In genomic region chr6:113681271-113681670, GRCm38 (mm10) we compare ENCODE assay signal across 8 mouse cellular contexts. TPM values are rescaled to one million over a fixed set of nuclear protein-coding genes. Genes with fewer than 3 reads are reported as not detected.
DNase-seq lines count a peak whose midpoint lies in the region; ATAC-seq lines count a peak whose summit lies in the region.

No protein-coding gene starts in this region.

- H3K4me2 ChIP-seq in hindbrain, embryonic 13.5 days, result no peak overlapping the region
- H3K4me2 ChIP-seq in intestine, embryonic 15.5 days (replicated peaks), result no peak overlapping the region
- H3K4me2 ChIP-seq in midbrain, embryonic 14.5 days (ENCODE audit: low read length), result no peak overlapping the region

- peak; percentile 77 for DNase-seq in hindbrain, embryonic 10.5 days (ENCODE audit: low spot score)
- DNase-seq in cerebellum, adult 9-11 months, result peak; percentile 59
- DNase-seq in gastrocnemius, adult 8-10 months (ENCODE audit: low spot score in 2 of 2), result peak; percentile 72 to 76
- DNase-seq in left cerebral cortex, postnatal 14 days (ENCODE audit: low spot score in 2 of 2), result peak; percentile 79 to 83
- DNase-seq in midbrain, embryonic 14.5 days, result peak; percentile 77
- DNase-seq in spleen, postnatal 4 days (ENCODE audit: low spot score in 2 of 2), result peak; percentile 89 to 97

- no peak overlapping the region for H3K9ac ChIP-seq in hindbrain, embryonic 13.5 days
- no peak overlapping the region for H3K9ac ChIP-seq in intestine, embryonic 15.5 days
- H3K9ac ChIP-seq in midbrain, embryonic 14.5 days (replicated peaks; ENCODE audit: low read length), result no peak overlapping the region

- H3K9me3 ChIP-seq in hindbrain, embryonic 10.5 days, result no peaks in the 10 kb centered on the region
- H3K9me3 ChIP-seq in hindbrain, embryonic 13.5 days, result no peaks in the 10 kb centered on the region
- H3K9me3 ChIP-seq in intestine, embryonic 15.5 days, result no peaks in the 10 kb centered on the region
- H3K9me3 ChIP-seq in midbrain, embryonic 14.5 days (ENCODE audit: control insufficient read depth, low read length), result no peaks in the 10 kb centered on the region

- H3K4me1 ChIP-seq in hindbrain, embryonic 10.5 days (replicated peaks), result no peaks in the 10 kb centered on the region
- H3K4me1 ChIP-seq in hindbrain, embryonic 13.5 days (replicated peaks), result no peaks in the 10 kb centered on the region
- H3K4me1 ChIP-seq in intestine, embryonic 15.5 days (replicated peaks), result no peaks in the 10 kb centered on the region
- no peaks in the 10 kb centered on the region for H3K4me1 ChIP-seq in midbrain, embryonic 14.5 days (ENCODE audit: control insufficient read depth, insufficient read depth, low read length)

- intact Hi-C loops in left cerebral cortex, postnatal 14 days (cut with DNase I), result loop anchor here (2.0 kb wide), 1 partner anchor 42 kb away; the partner anchor contains the start of gene Irak2

- no peaks in the 10 kb centered on the region for H3K36me3 ChIP-seq in hindbrain, embryonic 10.5 days
- H3K36me3 ChIP-seq in hindbrain, embryonic 13.5 days, result no peaks in the 10 kb centered on the region
- H3K36me3 ChIP-seq in intestine, embryonic 15.5 days, result no peaks in the 10 kb centered on the region
- no peaks in the 10 kb centered on the region for H3K36me3 ChIP-seq in midbrain, embryonic 14.5 days (ENCODE audit: control insufficient read depth, insufficient read depth, low read length)

- 15% methylated on average over 4 of the region's 4 CpGs for WGBS in hindbrain, embryonic 10.5 days
- WGBS in hindbrain, embryonic 13.5 days, result 18% methylated on average over 4 of the region's 4 CpGs
- WGBS in intestine, embryonic 15.5 days, result 17% methylated on average over 4 of the region's 4 CpGs
- WGBS in midbrain, embryonic 14.5 days, result 19% methylated on average over 4 of the region's 4 CpGs

- ATAC-seq in hindbrain, embryonic 13.5 days (ENCODE audit: low FRiP score), result no peak
- peak; percentile 77 for ATAC-seq in intestine, embryonic 15.5 days
- no peak for ATAC-seq in midbrain, embryonic 14.5 days (ENCODE audit: low FRiP score, low TSS enrichment)

- H3K4me3 ChIP-seq in hindbrain, embryonic 10.5 days, result no peak overlapping the region
- H3K4me3 ChIP-seq in hindbrain, embryonic 13.5 days, result no peak overlapping the region
- no peak overlapping the region for H3K4me3 ChIP-seq in intestine, embryonic 15.5 days (replicated peaks)
- H3K4me3 ChIP-seq in midbrain, embryonic 14.5 days (replicated peaks; ENCODE audit: low read depth, low read length), result no peak overlapping the region

- H3K27me3 ChIP-seq in hindbrain, embryonic 10.5 days (ENCODE audit: insufficient read depth, poor library complexity, severe bottlenecking), result no peaks in the 10 kb centered on the region
- H3K27me3 ChIP-seq in hindbrain, embryonic 13.5 days, result no peaks in the 10 kb centered on the region
- no peaks in the 10 kb centered on the region for H3K27me3 ChIP-seq in intestine, embryonic 15.5 days (replicated peaks)
- H3K27me3 ChIP-seq in midbrain, embryonic 14.5 days (ENCODE audit: control insufficient read depth, insufficient read depth, low read length), result no peaks in the 10 kb centered on the region

- no peak overlapping the region for H3K27ac ChIP-seq in hindbrain, embryonic 10.5 days
- H3K27ac ChIP-seq in hindbrain, embryonic 13.5 days, result no peak overlapping the region
- H3K27ac ChIP-seq in intestine, embryonic 15.5 days, result no peak overlapping the region
- no peak overlapping the region for H3K27ac ChIP-seq in midbrain, embryonic 14.5 days (replicated peaks; ENCODE audit: low read depth, low read length)

RNA-seq across cellular contexts. Expression of gene Tatdn2, which starts 15.6 kb away (rescaled TPM):
- polyA plus RNA-seq in hindbrain, embryonic 10.5 days (2016; fragmentation: Nextera tagmentation; extraction: Ambion mirVana), result 0.41 and 1.2 TPM in 2 replicates
- 0.72 and 0.83 TPM in 2 replicates for polyA plus RNA-seq in hindbrain, embryonic 13.5 days (2015; fragmentation: Nextera tagmentation; extraction: Ambion mirVana)
- 10 to 100 TPM; 41.0 to 65.6 (median 53.0) TPM for total RNA-seq in gastrocnemius, adult 8-10 months (2022)
- 0.97 and 1.2 TPM in 2 replicates for polyA plus RNA-seq in intestine, embryonic 15.5 days (2015; fragmentation: Nextera tagmentation; extraction: Ambion mirVana)
- 10 to 100 TPM; 70.4 to 71.4 TPM for total RNA-seq in left cerebral cortex, postnatal 14 days (2021)
- 2.1 and 3.3 TPM in 2 replicates for polyA plus RNA-seq in midbrain, embryonic 14.5 days (2014; fragmentation: Nextera tagmentation; extraction: Ambion mirVana)

RNA-seq across cellular contexts. Expression of gene Ghrl, which starts 38.4 kb away (rescaled TPM):
- 0.98 TPM in 1 of 2 replicates, not detected in the other for polyA plus RNA-seq in hindbrain, embryonic 10.5 days (2016; fragmentation: Nextera tagmentation; extraction: Ambion mirVana)
- 0.29 TPM in 1 of 2 replicates, not detected in the other for polyA plus RNA-seq in hindbrain, embryonic 13.5 days (2015; fragmentation: Nextera tagmentation; extraction: Ambion mirVana)
- not detected for total RNA-seq in gastrocnemius, adult 8-10 months (2022)
- 103 and 125 TPM in 2 replicates for polyA plus RNA-seq in intestine, embryonic 15.5 days (2015; fragmentation: Nextera tagmentation; extraction: Ambion mirVana)
- not detected for total RNA-seq in left cerebral cortex, postnatal 14 days (2021)
- polyA plus RNA-seq in midbrain, embryonic 14.5 days (2014; fragmentation: Nextera tagmentation; extraction: Ambion mirVana), result 0.42 and 0.63 TPM in 2 replicates

RNA-seq across cellular contexts. Expression of gene Irak2, which starts 43.0 kb away (rescaled TPM):
- 5.1 and 6.8 TPM in 2 replicates for polyA plus RNA-seq in hindbrain, embryonic 10.5 days (2016; fragmentation: Nextera tagmentation; extraction: Ambion mirVana)
- polyA plus RNA-seq in hindbrain, embryonic 13.5 days (2015; fragmentation: Nextera tagmentation; extraction: Ambion mirVana), result 1.7 and 2.1 TPM in 2 replicates
- total RNA-seq in gastrocnemius, adult 8-10 months (2022), result 1 to 10 TPM; 3.3 to 7.4 (median 4.7) TPM
- 11.0 and 13.9 TPM in 2 replicates for polyA plus RNA-seq in intestine, embryonic 15.5 days (2015; fragmentation: Nextera tagmentation; extraction: Ambion mirVana)
- 10 to 100 TPM; 19.5 to 23.5 TPM for total RNA-seq in left cerebral cortex, postnatal 14 days (2021)
- polyA plus RNA-seq in midbrain, embryonic 14.5 days (2014; fragmentation: Nextera tagmentation; extraction: Ambion mirVana), result 0.42 and 1.0 TPM in 2 replicates

RNA-seq across cellular contexts. Expression of gene Vhl, which starts 57.5 kb away (rescaled TPM):
- 43.0 and 45.8 TPM in 2 replicates for polyA plus RNA-seq in hindbrain, embryonic 10.5 days (2016; fragmentation: Nextera tagmentation; extraction: Ambion mirVana)
- polyA plus RNA-seq in hindbrain, embryonic 13.5 days (2015; fragmentation: Nextera tagmentation; extraction: Ambion mirVana), result 65.0 and 68.5 TPM in 2 replicates
- 1 to 10 TPM; 5.3 to 7.3 (median 6.2) TPM for total RNA-seq in gastrocnemius, adult 8-10 months (2022)
- polyA plus RNA-seq in intestine, embryonic 15.5 days (2015; fragmentation: Nextera tagmentation; extraction: Ambion mirVana), result 33.3 and 37.5 TPM in 2 replicates
- total RNA-seq in left cerebral cortex, postnatal 14 days (2021), result 10 to 100 TPM; 48.4 to 51.9 TPM
- 74.8 and 85.2 TPM in 2 replicates for polyA plus RNA-seq in midbrain, embryonic 14.5 days (2014; fragmentation: Nextera tagmentation; extraction: Ambion mirVana)

RNA-seq across cellular contexts. Expression of gene Sec13, which starts 59.3 kb away (rescaled TPM):
- polyA plus RNA-seq in hindbrain, embryonic 10.5 days (2016; fragmentation: Nextera tagmentation; extraction: Ambion mirVana), result 291 and 296 TPM in 2 replicates
- polyA plus RNA-seq in hindbrain, embryonic 13.5 days (2015; fragmentation: Nextera tagmentation; extraction: Ambion mirVana), result 216 and 218 TPM in 2 replicates
- total RNA-seq in gastrocnemius, adult 8-10 months (2022), result 10 to 100 TPM; 71.3 to 73.9 (median 71.7) TPM
- 254 and 276 TPM in 2 replicates for polyA plus RNA-seq in intestine, embryonic 15.5 days (2015; fragmentation: Nextera tagmentation; extraction: Ambion mirVana)
- 10 to 100 TPM; 75.4 to 78.0 TPM for total RNA-seq in left cerebral cortex, postnatal 14 days (2021)
- polyA plus RNA-seq in midbrain, embryonic 14.5 days (2014; fragmentation: Nextera tagmentation; extraction: Ambion mirVana), result 205 and 211 TPM in 2 replicates

Comparison
In these comparisons a context has a peak if more than half of its experiments do, and no peak if none do; other contexts are left out.
1. RNA of gene Ghrl, which starts 38.4 kb away (polyA plus RNA-seq): 103 to 125 TPM in intestine, embryonic 15.5 days; 0.98 TPM in hindbrain, embryonic 10.5 days, 0.42 to 0.63 TPM in midbrain, embryonic 14.5 days and 0.29 TPM in hindbrain, embryonic 13.5 days; every median in the first group is over 10 times any median in the second.
2. Peak in every context shown above with its lines, with median percentiles within 50 percentile points of each other: DNase-seq.